Mouse (Mus musculus) macrophage (primary cell): ENCODE measurements at regions not wholly inside any gene's neighbourhood (a gene's known extent, or its start where the extent isn't known, plus 50 kb on each side); places are given as distances from the start of the nearest gene placed in this dataset.

ENCODE experiments used
- H3K27ac ChIP-seq: fragments of 350-480 bp; formaldehyde crosslinking; 2 replicates; pipeline ENCODE4 v1.9.0; 2021
- H3K36me3 ChIP-seq: fragments of 350-480 bp; formaldehyde crosslinking; 2 replicates; pipeline ENCODE4 v1.9.0; 2021; ENCODE audit errors: inconsistent target
- H3K4me3 ChIP-seq: fragments of 350-480 bp; formaldehyde crosslinking; 2 replicates; pipeline ENCODE4 v1.9.0; 2021; ENCODE audit errors: inconsistent target
- H3K79me2 ChIP-seq: fragments of 350-480 bp; formaldehyde crosslinking; 2 replicates; pipeline ENCODE4 v1.9.0; 2021; ENCODE audit errors: inconsistent target
- WGBS: methylation state at CpG from one replicate; pipeline ENCODE4 v1.1.7; 2026; ENCODE audit warnings: inconsistent platforms; ENCODE audit not compliant: missing documents; 5-methylcytosine and 5-hydroxymethylcytosine counted together

GRCm38 (mm10) chr8:26432161-26432919 lies 313.0 kb downstream of the Gm45692 start:
- Histone ChIP-seq H3K4me3 (no peak overlapping the region), H3K36me3 (no peaks in the 10 kb centered on the region), H3K79me2 (no peaks in the 10 kb centered on the region), H3K27ac (no peak overlapping the region)
- whole genome bisulfite sequencing: 93% methylated on average over 14 of the region's 14 CpGs

- H3K36me3 ChIP-seq: no peaks in the 10 kb centered on the region
- no peak overlapping the region for H3K27ac ChIP-seq
- no peak overlapping the region for H3K4me3 ChIP-seq
- WGBS: 96% methylated on average over 11 of the region's 11 CpGs
- H3K79me2 ChIP-seq: no peaks in the 10 kb centered on the region
These were observed 316.9 kb downstream of the Gm45692 start for GRCm38 (mm10) chr8:26436236-26436635.

- Histone ChIP-seq H3K79me2 (no peaks in the 10 kb centered on the region), H3K36me3 (no peaks in the 10 kb centered on the region), H3K27ac (no peak overlapping the region), H3K4me3 (no peak overlapping the region)
- 86% methylated on average over 3 of the region's 3 CpGs for WGBS
These were observed 318.2 kb downstream of the Gm45692 start for GRCm38 (mm10) chr8:26437571-26437970.

GRCm38 (mm10) chr8:26438246-26438862 lies 319.0 kb downstream of the Gm45692 start:
- Histone ChIP-seq H3K79me2 (no peaks in the 10 kb centered on the region), H3K27ac (no peak overlapping the region), H3K4me3 (no peak overlapping the region), H3K36me3 (no peaks in the 10 kb centered on the region)
- WGBS: 84% methylated on average over 15 of the region's 15 CpGs

- Histone ChIP-seq H3K79me2 (no peaks in the 10 kb centered on the region), H3K36me3 (no peaks in the 10 kb centered on the region), H3K27ac (no peak overlapping the region), H3K4me3 (no peak overlapping the region)
- 64% methylated on average over 16 of the region's 16 CpGs for WGBS
These were observed 319.5 kb downstream of the Gm45692 start for GRCm38 (mm10) chr8:26438877-26439276.

GRCm38 (mm10) chr8:26441268-26442030 lies 322.1 kb downstream of the Gm45692 start:
- Histone ChIP-seq H3K36me3 (no peaks in the 10 kb centered on the region), H3K4me3 (no peak overlapping the region)
- WGBS: 76% methylated on average over 12 of the region's 12 CpGs

GRCm38 (mm10) chr8:26443041-26443440 lies 323.7 kb downstream of the Gm45692 start:
- Histone ChIP-seq H3K79me2 (no peaks in the 10 kb centered on the region), H3K27ac (no peak overlapping the region), H3K4me3 (no peak overlapping the region), H3K36me3 (no peaks in the 10 kb centered on the region)
- 43% methylated on average over 4 of the region's 4 CpGs for WGBS

More at GRCm38 (mm10) chr8:26441268-26442030, 322.1 kb downstream of the Gm45692 start:
- Histone ChIP-seq H3K27ac (no peak overlapping the region), H3K79me2 (no peaks in the 10 kb centered on the region)

- no peak overlapping the region for H3K27ac ChIP-seq
- H3K4me3 ChIP-seq: no peak overlapping the region
- 91% methylated on average over 11 of the region's 11 CpGs for WGBS
- no peaks in the 10 kb centered on the region for H3K79me2 ChIP-seq
- H3K36me3 ChIP-seq: no peaks in the 10 kb centered on the region
These were observed 324.4 kb downstream of the Gm45692 start for GRCm38 (mm10) chr8:26443735-26444134.

- Histone ChIP-seq H3K27ac (no peak overlapping the region), H3K4me3 (no peak overlapping the region), H3K36me3 (no peaks in the 10 kb centered on the region), H3K79me2 (no peaks in the 10 kb centered on the region)
- WGBS: 83% methylated on average over 4 of the region's 4 CpGs
These were observed 326.7 kb downstream of the Gm45692 start for GRCm38 (mm10) chr8:26445991-26446390.

- Histone ChIP-seq H3K79me2 (no peaks in the 10 kb centered on the region), H3K4me3 (no peak overlapping the region), H3K36me3 (no peaks in the 10 kb centered on the region), H3K27ac (no peak overlapping the region)
- 74% methylated on average over 8 of the region's 8 CpGs for WGBS
These were observed 328.7 kb downstream of the Gm45692 start for GRCm38 (mm10) chr8:26447886-26448640.

- Histone ChIP-seq H3K79me2 (no peaks in the 10 kb centered on the region), H3K36me3 (no peaks in the 10 kb centered on the region), H3K4me3 (no peak overlapping the region), H3K27ac (no peak overlapping the region)
- 97% methylated on average over 7 of the region's 7 CpGs for WGBS
These were observed 330.0 kb downstream of the Gm45692 start for GRCm38 (mm10) chr8:26449291-26449690.

- Histone ChIP-seq H3K36me3 (no peaks in the 10 kb centered on the region), H3K27ac (no peak overlapping the region), H3K79me2 (no peaks in the 10 kb centered on the region), H3K4me3 (no peak overlapping the region)
- 84% methylated on average over 9 of the region's 10 CpGs for WGBS
These were observed 331.2 kb downstream of the Gm45692 start for GRCm38 (mm10) chr8:26450543-26450942.

- no peaks in the 10 kb centered on the region for H3K79me2 ChIP-seq
- no peak overlapping the region for H3K27ac ChIP-seq
- no peaks in the 10 kb centered on the region for H3K36me3 ChIP-seq
- WGBS: 79% methylated on average over 5 of the region's 5 CpGs
- no peak overlapping the region for H3K4me3 ChIP-seq
These were observed 333.7 kb downstream of the Gm45692 start for GRCm38 (mm10) chr8:26452976-26453573.

GRCm38 (mm10) chr8:26465346-26465745 lies 346.0 kb downstream of the Gm45692 start:
- H3K27ac ChIP-seq: no peak overlapping the region
- H3K36me3 ChIP-seq: no peaks in the 10 kb centered on the region
- 77% methylated on average over 2 of the region's 2 CpGs for WGBS
- no peaks in the 10 kb centered on the region for H3K79me2 ChIP-seq
- H3K4me3 ChIP-seq: no peak overlapping the region
